Mouse (Mus musculus): ENCODE data around the gene Glul.
"Not testable (repeated sequence)": the region's sequence is repeated elsewhere in the genome, so short reads cannot be mapped to it uniquely, and the experiment has no call there.

Gene Glul

DNA sequence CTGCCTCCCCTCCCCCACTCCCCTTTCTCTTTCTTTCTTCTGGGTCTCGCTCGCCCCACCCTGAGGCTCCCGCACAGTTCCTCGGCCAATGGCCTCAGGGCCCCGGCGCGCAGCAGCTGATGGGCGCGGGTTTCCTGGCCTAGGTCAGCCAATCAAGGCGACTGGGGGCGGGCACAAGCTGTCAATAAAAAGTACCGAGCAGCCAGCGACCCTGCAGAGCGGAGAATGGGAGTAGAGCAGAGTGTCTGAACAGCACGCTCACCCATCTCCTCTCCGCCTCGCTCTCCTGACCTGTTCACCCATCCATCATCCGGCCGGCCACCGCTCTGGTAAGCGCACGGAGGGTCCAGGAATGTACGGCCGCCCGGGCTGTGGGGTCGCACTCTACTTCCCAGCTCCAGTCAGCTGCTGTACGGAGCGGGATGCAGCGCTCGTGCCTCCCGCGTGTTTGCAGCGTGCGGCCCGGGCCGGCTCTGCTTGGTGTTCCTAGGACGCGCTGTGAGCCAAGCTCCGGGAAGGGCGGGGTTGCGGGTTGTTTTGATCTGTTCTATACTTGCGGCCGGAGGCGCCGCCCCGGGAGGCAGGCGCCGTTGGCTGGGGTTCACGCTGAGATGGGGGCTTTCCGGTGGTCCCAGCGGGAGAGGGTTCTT lies at the start of gene Glul, which contains the start of gene Teddm2:
Gene Glul (plus strand): TSS at position 214 of the 650 bp plus-strand sequence.
Gene Teddm2 (minus strand): TSS at position 498 of the 650 bp plus-strand sequence.
- in situ Hi-C loops (cut with MboI, MseI) = loop anchor here (10.0 to 25.0 kb wide), 2 partner anchors 995 to 1237 kb away; partner anchors contain the start of genes Mr1 and Smg7

DNA sequence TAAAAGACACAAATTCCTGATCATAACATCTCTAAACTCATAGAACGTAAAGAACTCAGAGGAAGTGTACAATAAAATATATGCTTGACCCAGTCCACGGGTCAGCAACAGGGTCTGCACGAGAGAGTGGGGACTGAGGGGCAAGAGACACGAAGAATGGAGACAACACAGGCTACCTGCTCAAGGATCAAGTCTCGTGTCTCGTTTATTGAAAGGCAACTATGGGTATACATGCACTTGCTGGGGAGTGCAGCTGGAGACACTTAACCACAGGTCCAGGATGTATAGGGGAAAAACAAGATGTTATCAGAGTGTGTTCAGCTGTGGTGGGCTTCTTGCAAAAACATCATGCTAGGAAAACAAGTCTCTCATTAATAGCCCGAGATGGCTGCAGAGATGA lies 47.0 kb upstream of the Glul start:
- in situ Hi-C loops (cut with MboI, MseI) = loop anchor here (10.0 kb wide), 1 partner anchor 592 kb away; no protein-coding TSS in a partner anchor

DNA sequence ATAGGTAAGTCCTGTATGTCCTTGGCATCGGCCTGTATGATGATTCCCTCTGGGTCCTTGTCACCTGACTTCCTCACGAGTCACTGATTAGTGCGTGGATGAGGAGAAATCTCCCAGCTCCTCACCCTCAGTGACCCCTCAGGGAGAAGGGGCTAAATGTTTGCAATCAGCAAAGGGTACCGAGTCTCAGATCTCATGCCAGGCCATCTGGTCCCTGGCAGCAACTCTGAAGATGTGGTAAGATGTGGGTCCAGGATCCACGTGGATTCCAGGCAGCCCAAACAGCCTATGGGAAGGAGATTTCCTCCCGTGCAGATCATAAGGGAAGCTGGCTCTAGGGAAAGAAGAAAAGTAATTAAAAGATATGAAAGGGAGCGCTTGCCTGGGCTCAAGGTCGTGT lies 43.8 kb upstream of the Glul start:
- in situ Hi-C loops (cut with MboI, MseI) = loop anchor here (10.0 kb wide), 1 partner anchor 589 kb away; no protein-coding TSS in a partner anchor

DNA sequence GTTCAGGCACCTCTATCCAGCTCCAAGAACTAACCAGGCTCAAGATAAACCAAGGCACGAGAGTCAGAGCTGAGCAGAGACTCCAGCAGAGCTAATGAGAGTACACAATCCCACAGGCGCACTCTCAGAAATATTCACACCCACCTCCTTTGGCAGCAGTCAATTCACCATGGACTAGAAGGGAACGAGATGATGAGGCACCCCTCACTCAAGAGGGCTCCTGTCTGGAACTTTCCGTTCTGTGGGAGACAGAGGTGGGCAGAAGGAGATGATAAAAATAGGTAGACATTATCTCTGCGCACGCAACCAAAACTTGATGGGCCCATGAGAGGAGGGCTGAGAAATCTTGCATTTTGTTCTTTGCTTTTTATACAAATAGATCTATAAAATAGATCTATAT lies 25.7 kb upstream of the Glul start, which contains the start of gene Teddm1b:
Gene Teddm1b (plus strand): TSS at position 301 of the 400 bp plus-strand sequence.
- in situ Hi-C loops (cut with MboI, MseI) = no loop called here

DNA sequence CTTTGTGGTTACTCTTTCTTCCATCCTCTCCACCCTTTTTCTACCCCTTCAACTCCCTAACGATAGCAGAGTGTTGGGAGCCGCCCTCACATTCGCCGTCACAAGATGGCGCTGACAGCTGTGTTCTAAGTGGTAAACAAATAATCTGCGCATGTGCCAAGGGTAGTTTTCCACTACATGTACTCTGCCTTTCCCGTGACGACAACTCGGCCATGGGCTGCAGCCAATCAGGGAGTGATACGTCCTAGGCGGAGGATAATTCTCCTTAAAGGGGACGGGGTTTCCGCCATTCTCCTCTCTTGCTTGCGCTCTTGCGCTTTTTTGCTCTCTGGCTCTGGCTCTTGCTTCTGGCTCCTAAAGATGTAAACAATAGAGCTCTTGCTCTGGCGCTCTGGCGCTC lies 19.4 kb upstream of the Glul start:
- in situ Hi-C loops (cut with MboI, MseI) = not testable (repeated sequence)

DNA sequence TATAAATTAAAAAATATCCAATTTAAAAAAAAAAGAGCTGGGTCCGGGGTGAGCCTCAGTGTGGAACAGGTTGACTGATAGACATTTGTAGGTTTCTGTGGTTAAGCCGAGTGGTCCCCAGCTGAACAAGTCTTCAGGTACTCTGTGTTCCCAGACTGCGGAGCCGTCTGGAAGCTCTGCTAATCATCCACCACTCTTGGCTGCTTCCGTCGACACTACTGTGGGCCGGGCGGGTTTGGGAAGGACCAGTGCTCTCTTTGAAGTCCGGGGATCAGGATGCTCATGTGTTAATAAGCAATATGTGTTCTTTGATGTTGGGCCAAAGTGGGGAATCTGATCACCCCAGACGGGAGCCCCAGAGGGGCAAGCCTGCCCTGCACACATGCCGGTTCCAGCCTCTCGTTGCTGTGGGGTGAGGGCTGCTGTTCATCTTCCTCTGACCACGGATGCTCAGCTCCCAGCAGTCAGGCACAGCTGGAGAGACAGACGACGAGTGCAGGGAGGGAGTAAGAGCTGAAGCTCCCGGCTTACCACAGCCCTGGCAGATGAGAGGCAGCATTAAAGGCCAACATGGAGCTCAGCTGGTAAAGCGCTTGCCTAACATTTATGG lies 13.6 kb upstream of the Glul start:
- in situ Hi-C loops (cut with MboI, MseI) = no loop called here

DNA sequence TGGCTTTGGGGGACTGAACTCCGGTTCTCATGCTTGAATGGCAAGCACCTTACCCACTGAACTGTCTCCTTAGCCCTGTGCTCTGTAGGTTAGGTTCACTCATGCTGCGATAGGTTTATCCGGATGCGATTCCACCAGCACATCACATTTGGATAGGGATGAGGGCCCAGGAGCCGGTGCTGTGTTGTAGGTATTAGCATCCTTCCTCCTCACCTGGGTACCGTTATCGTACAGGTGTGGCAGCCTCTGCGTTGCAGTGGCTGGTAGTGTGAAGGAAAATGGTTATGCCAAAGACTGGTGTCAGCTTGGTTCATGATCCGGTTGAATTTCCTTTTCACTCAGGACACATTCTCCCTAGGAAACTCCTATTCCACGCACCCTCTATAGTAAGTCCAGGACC lies 9.6 kb upstream of the Glul start:
- in situ Hi-C loops (cut with MboI, MseI) = loop anchor here (5.0 kb wide), 3 partner anchors 232 to 837 kb away; no protein-coding TSS in a partner anchor

DNA sequence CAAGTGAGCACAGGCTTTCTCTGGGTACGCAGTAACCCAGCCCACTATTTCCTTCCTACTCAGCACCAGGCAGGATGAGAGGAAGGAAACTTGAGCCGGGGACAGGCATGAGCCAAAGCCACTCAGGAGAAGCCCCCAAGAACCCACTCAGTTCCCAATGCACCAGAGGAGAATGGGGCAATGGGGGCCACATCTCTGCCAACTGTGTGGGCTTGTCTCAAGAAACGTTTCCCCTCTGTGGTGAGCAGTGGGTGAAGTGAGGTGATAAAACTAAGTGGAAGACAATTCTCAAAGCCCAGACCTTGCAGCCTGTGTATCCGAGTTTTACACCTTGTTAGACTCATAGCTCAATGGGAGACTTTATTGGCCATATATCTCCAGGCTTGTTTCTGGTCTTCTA lies 8.3 kb upstream of the Glul start, which contains the start of gene Teddm1a:
Gene Teddm1a (plus strand): TSS at position 301 of the 400 bp plus-strand sequence.
- in situ Hi-C loops (cut with MboI, MseI) = loop anchor here (5.0 kb wide), 3 partner anchors 231 to 836 kb away; no protein-coding TSS in a partner anchor

DNA sequence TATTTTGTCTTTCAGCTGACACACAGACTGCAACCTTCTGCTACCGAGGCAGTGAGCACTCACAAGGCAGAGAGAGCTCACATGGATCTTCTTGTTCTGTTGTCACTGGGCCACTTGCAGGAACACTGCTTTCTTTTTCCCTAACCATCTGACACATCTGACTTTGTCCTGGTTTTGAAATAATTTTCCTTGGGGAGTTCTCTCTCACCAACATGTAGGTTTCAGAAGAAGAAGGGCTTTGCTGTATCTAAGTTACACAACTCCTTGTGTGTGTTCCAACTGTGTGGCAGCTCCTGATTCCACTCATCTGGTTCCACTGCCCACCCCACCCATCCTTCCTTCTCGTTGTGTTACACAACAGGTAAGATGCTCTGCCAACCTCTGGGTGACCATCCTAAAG lies 6.0 kb upstream of the Glul start:
- in situ Hi-C loops (cut with MboI, MseI) = loop anchor here (5.0 kb wide), 3 partner anchors 229 to 834 kb away; no protein-coding TSS in a partner anchor

DNA sequence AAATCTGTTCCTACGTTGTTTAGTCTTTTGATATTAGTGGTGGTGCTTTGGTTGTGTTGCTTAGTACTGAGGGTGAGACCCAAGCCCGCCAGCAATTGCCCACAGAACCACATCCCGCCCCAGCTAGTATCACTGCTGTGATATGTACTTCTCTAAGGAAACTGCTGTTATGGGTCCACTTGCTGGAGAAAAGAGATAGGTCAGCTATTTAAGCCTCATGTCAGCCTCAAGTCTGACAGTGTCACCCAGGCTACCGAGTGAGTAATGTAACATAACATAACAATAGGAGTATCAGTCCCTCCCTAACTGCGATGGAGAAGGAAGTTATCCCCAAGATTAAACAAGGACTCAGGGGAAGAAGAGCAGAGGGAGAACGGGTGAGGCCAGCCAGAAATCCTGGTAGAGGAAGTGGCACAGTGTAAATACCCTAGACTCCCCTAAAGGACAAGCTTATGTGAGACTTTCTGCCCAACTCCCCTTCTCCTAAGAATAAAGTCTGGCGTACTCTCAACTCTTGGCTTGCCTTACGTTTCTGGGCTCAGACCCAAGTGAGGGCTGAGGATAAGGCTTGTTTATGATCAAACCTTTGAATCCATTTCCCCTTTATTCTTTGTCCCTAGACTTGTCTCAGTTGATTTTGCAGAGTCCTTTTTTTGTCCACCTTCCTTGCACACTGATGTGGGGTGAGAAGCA lies 5.4 kb upstream of the Glul start:
- in situ Hi-C loops (cut with MboI, MseI) = loop anchor here (5.0 kb wide), 3 partner anchors 228 to 833 kb away; no protein-coding TSS in a partner anchor

DNA sequence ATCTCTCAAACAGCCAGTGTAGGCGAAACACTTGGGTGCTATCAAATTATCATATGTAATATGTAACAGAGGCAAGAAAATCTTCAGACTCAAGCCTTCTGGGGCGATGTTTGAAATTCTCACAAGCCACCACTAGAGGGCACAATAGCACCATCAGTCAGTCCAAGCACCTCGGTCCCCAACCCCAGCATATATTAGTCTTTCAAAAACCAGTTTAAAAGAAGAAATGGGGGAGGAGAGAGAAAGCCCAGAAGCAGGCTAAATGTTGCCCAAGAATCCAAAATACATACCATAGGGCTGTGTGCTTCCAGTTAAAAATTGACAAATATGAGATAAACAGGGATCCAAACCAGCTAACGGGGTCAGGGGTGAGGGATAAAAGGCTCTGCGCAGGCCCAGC lies 4.8 kb upstream of the Glul start:
- in situ Hi-C loops (cut with MboI, MseI) = loop anchor here (5.0 kb wide), 3 partner anchors 227 to 832 kb away; no protein-coding TSS in a partner anchor

DNA sequence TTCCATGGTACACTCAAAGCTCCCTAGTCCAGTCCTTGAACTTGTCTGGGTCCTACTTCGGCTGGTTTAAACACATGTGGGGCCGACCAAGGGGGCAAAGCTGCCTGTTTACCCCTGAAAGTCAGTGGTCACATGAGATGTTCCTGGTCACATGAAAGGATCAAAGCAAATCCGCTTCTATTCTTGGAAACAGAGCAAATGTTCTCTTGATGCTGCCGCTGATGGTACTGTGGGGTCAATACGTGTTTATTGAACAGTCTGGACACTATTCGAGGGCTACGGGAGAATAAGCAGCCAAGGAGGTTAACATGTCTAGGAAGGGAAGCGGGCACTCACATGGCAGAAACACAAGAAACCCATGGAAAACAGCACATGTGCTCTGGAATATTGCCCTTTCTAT lies 2.5 kb upstream of the Glul start:
- in situ Hi-C loops (cut with MboI, MseI) = no loop called here

DNA sequence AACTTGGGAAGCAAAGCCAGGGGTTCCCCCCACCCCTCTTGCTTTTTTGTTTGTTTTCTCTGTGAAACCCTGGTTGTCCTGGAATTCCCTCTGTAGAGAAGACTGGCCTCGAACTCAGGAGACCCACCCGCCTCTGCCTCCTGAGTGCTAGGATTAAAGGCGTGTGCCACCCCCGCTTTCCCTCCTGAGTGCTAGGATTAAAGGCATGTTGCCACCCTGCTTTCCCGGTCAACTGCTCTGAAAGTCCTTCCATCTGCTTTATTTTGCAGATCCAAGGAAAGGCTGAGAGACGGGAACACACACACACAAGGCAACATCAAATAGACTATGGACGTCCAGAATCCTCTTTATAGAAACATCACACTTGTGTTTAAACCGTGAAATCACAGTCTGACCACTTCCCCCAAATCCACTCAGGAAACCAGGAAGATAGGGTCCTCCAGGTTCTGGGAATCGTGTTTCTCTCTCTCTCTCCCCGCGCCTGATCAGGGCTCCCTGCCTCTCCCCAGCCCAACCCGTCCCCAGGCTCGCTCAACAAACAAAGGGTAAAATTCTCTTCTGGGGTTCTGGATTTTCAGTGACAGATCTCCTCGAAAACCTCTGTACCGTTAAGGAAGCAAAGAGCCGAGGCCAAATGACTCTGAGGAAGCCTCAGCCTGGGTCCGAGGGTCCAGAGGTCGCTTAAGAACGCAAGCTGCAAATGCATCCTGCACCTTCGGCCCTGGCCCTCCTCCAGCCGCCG lies 584 bp upstream of the Glul start:
- in situ Hi-C loops (cut with MboI, MseI) = no loop called here

DNA sequence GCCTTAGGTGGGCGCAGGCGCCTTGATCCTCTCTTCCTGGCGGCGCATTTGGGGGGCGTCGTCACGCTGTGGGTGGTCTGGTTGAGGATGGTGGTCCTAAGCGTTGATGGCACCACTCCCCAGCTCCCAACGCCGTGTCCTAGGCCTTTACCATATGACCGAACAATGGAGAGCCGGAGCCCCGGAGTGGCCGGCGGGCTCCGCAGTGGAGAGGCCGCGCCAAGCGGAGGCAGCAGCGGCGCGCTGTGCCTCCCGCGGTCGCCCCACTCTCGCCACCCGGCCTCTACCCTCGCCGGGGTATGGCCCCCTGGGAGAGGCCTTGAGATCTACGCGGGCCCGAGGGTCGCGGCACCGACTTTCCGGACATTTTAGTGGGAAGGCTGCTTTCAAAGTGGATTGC lies 637 bp downstream of the Glul start:
- in situ Hi-C loops (cut with MboI, MseI) = loop anchor here (10.0 to 25.0 kb wide), 2 partner anchors 996 to 1237 kb away; partner anchors contain the start of genes Mr1 and Smg7

DNA sequence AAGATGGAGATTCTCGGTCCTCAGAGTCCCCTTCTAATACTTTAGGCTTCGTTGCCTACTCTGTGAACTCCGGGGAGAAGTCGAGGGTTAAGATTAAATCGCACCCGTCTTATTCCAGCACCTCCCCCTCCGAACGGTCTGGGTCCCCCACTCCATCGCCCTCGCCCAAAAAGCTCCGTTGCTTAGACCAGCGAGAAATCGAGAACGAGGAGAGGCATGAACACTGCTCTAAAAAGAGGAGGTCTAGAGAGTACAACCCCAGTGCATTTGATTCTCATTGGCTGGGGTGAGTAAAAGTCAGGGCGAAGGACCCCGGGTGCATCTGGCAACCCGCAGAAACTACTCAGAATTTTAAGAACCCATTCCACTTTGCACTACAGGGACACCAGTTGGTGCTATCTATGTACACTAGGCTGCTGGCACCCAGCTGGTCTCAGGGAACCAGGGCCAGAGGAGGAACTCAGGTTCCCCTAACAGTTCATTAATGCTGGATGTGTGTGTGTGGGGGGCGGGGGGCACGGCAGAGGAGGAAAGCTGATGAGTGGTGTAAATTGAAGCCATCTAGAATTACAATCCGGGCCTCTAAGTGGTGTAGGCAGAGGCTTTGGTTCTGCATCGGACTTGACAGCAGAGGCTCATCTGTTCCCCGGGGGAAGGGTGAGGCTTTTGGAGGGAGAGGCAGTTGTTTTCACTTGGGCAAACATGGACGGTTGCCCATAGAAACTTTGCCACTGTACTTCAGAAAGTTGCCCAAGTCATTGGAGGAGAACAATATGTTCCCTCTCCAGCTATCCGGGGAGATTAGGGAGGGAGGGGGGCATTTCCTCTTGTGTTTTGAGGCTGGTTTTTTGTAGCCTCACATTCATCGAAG lies 1.4 kb downstream of the Glul start:
- in situ Hi-C loops (cut with MboI, MseI) = loop anchor here (10.0 to 25.0 kb wide), 2 partner anchors 996 to 1236 kb away; partner anchors contain the start of genes Mr1 and Smg7

DNA sequence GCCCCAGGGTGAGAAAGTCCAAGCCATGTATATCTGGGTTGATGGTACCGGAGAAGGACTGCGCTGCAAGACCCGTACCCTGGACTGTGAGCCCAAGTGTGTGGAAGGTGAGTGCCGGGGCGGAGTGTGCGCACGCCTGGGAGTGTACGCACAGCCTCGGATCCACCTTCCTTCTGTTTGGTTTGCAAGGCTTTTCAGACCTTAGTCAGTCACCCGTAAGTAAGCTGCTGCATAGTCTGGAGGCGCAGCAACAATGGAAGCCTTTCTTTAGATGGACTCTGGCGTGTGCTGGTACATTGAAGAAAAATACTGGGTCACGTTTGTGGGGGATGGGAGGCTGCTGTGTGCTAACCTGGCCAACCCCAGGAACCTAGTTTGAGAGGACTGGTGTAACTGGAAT lies 3.3 kb downstream of the Glul start:
- in situ Hi-C loops (cut with MboI, MseI) = loop anchor here (10.0 to 25.0 kb wide), 2 partner anchors 998 to 1234 kb away; partner anchors contain the start of genes Mr1 and Smg7

DNA sequence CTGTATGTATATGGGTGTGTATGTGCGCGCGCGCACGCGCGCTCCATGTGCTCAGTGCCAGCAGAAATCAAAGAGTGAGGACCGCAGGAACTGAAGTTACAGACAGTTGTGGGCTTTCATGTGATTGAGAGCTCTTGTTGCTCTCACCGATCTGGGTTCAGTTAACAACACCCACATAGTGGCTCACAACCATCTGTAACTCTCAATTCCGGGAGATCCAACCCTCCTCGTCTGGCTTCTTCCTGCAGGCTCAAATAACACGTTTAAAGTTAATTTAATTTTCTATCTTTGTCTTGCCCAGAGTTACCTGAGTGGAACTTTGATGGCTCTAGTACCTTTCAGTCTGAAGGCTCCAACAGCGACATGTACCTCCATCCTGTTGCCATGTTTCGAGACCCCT lies 4.5 kb downstream of the Glul start:
- in situ Hi-C loops (cut with MboI, MseI) = loop anchor here (10.0 to 25.0 kb wide), 2 partner anchors 999 to 1233 kb away; partner anchors contain the start of genes Mr1 and Smg7

DNA sequence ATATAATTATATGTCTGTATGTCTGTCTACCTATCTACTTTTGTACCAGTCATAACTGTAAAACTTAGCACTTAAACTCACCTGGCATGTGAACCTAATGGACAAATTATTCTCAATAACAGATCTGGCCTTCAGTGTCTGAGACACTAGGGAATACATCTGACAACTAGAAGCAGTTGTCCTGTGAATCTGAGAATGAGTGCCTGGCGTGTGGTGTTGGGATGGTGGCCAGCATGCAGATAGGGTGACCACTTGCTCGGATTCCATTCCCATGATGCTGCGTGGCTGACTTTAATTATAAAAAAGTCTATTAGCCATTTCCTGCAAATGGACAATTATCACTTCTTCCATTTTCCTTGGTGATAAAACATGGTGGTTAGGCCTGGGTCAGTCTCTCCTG lies 6.1 kb downstream of the Glul start:
- in situ Hi-C loops (cut with MboI, MseI) = loop anchor here (10.0 to 25.0 kb wide), 2 partner anchors 1001 to 1231 kb away; partner anchors contain the start of genes Mr1 and Smg7

DNA sequence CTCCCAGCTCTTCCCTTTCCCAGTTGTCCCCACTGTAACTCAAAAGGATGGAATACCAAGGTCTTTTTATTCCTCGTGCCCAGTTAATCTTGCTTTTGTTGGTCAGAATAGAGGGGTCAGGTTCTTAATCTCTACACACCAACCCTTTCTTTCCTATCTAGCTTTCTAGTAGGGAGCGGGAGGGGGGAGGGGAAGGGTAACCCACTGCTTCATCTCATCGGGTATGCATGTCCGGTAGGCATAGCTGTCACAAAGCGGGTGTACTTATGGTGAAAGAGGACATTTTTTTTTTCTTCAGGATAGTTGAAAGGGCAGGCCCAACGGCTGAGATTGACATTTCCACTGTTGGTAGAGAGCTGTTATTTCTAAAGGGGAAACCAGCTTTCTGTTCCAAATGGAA lies 8.5 kb downstream of the Glul start:
- in situ Hi-C loops (cut with MboI, MseI) = loop anchor here (10.0 to 25.0 kb wide), 2 partner anchors 1003 to 1229 kb away; partner anchors contain the start of genes Mr1 and Smg7

DNA sequence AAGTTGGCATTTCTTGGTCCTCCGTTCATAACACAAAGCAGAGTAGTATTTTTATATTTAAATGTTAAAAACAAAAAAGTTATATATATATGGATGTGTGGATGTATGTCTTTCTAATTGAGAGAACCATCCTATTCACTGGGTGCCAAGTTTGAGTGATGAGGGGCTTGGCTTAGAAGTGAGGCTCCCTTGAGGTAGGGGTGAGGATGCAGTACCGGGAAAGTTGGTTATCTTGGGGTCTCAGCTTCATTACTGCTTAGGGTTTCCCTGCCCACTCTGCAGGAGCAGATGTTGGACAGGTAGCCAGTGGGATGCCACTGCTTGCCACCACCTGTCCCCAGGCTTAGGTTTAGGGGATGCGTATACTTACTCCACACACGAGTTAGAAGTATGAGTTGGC lies 9.0 kb downstream of the Glul start:
- in situ Hi-C loops (cut with MboI, MseI) = loop anchor here (10.0 to 25.0 kb wide), 2 partner anchors 1004 to 1229 kb away; partner anchors contain the start of genes Mr1 and Smg7
